Mouse (Mus musculus) CH12F3 (cell line): ENCODE results near the gene Olfr1377.
"Not testable (repeated sequence)": the region's sequence is repeated elsewhere in the genome, so short reads cannot be mapped to it uniquely, and the experiment has no call there.

Source experiments
- in situ Hi-C: fragments of 300-500 bp; cut with MboI; formaldehyde crosslinking; loops from 2 replicates; pipeline ENCODE4 v1.14.3; 2020; ENCODE audit warnings: low sequenced_read_pairs

Gene Olfr1377

DNA sequence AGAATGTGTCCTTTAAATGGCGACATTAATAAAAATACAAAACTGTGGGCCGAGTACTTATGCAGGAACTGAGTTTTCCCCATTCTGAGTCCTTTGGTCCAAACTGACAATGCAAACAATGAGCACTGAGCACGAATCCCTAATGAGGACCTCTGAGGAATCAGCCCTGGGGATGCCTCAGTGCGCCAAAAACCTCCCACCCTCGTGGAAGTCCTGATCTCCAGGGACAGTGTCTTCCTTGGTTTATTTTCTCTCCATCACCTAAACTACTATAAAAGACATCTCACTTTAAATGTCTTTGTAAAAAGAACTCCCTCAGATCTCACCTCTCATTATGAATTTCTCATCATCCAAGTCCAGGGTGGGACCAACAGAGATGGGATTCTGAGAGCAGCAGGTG, at the start of gene Olfr1377:
Olfr1377 (plus strand) TSS at position 301 of the 400 bp plus-strand sequence.
- in situ Hi-C loops, result no loop called here

DNA sequence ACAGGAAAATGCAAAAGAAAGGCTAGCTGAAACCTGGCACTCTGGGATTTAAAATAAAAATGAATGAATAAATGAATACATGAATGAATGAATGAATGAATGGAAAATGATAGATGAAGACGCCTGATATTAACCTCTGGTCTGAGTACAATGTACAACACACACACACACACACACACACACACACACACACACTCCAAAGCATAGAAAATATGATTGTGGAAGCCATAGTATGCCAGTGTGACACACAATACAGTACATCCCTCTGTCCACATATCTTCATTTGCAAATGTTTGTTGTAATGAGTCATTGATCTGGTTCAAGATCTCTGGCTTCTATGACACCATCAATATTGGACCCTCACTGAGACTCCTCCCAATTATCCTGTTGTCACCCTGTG, 49.7 kb upstream of the Olfr1377 start:
- in situ Hi-C loops, result no loop called here

DNA sequence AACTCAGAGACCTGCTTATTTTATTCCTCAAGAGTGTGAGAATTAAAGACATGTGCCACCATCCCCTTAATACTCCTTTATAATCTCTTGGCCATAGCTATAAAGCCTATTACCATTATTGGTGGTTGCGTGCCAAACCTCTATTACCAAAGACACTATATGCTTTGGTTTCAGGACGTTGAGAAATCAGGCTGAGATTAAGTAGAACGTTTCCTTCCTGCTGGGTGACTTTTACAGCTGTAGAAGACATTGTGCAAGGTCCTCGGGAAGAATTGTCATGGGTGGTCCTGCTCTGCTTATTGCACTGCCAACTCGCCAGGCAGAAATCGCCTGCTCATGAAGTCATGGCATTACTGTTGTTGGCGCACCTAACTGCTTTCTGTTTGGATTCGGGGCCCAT, 43.3 kb upstream of the Olfr1377 start:
- in situ Hi-C loops, result no loop called here

DNA sequence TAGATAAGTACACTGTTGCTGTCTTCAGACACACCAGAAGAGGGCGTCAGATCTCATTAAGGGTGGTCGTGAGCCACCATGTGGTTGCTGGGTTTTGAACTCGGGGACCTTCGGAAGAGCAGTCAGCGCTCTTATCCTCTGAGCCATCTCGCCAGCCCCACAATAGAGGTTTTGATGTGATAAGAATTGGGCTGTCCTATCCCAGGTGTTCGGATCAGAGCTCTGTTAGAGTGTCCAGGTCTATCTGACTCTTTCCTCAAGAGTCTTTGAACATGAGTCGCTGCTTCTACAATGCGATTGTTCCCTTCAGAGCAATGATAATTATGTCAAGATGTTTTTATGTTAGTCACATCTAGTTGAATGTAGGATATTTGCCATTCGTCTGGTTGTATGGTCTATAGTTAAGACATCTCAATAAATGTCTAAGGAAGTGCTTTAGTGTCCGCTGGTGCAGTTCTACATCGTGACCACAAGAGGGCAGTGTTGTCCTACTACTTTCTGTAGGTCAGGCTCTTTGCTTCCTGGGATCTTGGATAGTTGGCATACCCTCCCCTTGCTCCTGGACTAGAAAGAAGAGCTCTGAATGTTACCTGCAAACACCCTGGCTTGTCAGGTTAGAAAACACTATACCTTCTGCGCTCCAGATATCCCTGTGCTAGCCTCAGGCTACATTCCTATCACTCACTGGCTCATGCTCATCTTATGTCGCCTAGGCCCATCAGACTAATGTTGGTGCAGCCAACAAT, 42.0 kb upstream of the Olfr1377 start:
- in situ Hi-C loops, result no loop called here

DNA sequence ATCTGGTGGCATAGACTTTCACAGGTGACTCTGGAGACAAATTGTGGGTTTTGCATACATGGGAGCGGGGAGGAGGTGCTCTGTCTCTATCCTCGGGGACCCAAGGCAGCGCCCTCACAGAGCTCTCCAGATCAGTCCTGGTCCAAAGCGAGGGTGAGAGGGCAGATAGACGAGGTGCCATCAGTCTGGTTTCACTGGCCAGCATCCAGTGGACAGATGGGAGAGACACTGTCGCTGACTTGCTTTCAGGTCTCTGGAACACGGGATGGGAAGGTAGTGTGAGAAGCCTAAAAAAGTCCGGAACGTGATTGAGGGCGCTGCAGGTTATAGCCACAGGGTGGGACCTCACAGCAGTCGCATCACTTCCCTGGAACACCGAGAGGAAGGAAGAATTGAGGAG, 39.4 kb upstream of the Olfr1377 start:
- in situ Hi-C loops, result no loop called here

DNA sequence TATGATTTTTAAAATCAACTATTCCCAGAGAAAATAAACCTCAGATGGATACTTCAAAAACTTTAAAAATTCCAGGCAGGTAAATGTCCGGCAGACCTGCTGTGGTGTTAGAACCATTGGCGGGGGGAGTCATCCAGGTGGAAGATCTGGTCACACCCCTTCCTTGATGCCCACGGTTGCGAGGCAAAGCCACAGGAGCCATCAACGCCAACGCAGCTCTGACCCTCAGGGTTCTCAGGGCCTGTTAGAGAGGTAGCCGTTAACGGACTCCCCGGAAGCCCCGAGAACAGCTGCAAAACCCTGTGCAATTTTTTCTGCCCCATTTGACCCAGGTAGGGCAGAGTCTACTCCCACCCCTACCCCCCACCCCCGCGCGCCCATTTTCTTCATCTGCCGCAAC, 38.3 kb upstream of the Olfr1377 start, which contains the start of gene 4933414I15Rik:
4933414I15Rik (minus strand) TSS at position 260 of the 400 bp plus-strand sequence.
- in situ Hi-C loops, result no loop called here

DNA sequence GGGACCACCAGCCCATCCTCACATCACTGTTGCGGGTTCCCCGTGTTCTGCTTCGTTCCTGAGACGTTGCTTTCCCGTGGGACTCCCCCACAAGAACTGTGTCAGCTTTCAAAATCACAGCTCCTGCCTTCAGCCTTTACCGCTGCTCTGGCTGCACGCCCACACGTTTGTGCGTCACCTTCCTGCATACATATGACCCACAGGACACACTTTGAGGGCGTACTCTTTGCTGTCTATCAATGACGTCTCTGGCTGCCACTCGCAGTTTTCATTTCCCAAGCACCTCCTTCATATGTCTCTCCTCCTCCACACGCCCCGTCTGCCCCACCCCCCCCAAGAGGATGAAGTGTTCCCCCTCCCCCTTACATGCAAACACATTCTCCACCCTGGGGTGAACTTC, 29.5 kb upstream of the Olfr1377 start:
- in situ Hi-C loops, result no loop called here

DNA sequence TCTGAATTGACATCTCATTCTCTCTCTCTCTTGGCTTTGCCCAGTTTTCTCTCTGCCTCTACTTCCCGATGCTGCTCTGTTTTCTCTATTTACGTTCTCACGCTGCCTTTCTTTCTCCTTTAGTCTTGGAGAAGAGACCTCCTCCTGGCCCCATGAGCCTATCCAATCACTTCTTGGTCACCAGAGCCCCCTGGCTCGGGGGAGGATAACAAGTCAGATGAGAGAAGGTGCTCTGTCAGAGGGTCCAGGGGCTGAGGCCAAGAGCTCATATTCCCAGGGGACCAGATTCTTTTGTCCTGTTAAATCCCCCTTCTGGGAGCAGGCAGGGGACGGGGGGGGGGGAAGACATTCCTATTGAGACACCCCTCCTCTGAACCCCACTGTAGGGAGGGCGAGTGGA, 28.1 kb upstream of the Olfr1377 start, which contains the start of gene Prop1:
Prop1 (minus strand) TSS at position 101 of the 400 bp plus-strand sequence.
- in situ Hi-C loops, result no loop called here

DNA sequence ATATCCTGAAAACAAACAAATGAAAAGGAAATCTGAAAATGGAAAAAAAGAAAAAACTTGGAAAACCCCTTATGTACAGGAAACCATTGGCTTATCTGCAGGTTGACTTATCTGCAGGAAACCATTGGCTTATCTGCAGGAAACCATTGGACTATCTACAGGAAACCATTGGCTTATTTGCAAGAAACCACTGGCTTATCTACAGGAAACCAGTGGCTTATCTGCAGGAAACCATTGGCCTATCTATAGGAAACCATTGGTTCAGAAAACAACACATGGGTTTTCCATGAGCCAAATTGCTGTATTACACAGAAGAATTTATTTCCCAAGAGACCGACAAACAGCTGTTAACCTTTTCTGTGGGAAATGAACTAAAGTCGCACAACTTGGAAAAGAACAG, 16.9 kb upstream of the Olfr1377 start:
- in situ Hi-C loops, result no loop called here

DNA sequence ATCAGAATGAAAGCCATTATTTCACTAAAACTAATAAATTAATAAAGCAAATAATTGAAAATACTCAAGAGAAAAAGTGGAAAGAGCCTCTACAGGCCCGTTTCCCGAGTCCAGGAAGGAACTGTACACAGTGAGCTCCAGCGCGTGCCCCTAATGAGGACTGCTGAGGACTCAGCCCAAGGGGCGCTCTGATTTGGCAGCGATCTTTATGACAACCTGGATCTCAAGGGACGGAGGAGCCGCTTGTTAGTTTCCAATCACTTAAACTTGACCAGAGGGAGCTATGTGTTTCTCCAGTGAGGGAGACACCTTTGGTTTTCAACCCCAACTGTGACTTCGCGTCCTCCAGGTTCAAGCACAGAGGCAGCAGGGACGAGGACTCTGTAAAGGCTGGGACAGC, 15.5 kb upstream of the Olfr1377 start, which contains the start of gene Olfr1378:
Olfr1378 (plus strand) TSS at position 301 of the 400 bp plus-strand sequence.
- in situ Hi-C loops, result no loop called here

DNA sequence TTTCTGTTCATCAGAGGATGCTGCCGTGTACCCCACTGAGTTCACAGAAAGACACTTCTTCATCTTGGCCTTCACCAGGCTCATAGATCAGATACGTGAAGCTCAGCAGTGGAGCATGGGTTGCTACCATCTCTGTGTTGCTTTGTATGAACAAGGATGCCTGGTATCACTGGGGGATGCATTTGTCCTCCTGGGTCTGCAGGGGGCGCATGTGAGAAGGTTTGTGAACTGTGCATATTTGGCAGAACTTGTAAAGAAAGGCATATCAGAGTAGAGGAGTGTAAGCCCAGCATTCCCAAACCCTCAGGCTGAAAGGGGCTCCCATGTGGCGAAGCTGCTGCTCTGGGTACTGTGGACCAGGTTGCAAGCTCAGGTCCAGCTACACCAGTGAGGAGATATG, 4.6 kb upstream of the Olfr1377 start:
- in situ Hi-C loops, result no loop called here

DNA sequence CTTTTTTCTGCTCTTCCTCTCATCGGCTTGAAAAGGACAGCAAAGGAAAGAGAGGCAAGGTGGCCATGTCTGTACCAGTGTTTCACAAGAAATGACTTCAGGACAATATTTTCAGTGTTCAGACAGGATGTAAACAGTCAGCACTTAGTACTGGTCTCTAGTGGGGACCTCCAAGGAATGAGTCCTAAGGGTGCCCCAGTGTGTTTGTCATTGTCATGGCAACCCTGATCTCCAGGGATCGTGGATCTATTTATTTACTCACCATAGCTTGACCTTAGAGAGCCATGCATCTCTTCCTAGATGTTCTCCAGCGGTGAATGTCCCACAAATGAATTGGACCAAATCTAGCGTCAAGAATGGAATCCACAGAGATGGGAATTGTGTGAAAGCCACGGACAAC, 21.5 kb downstream of the Olfr1377 start, which contains the start of gene Olfr51:
Olfr51 (plus strand) TSS at position 301 of the 400 bp plus-strand sequence.
- in situ Hi-C loops, result no loop called here

DNA sequence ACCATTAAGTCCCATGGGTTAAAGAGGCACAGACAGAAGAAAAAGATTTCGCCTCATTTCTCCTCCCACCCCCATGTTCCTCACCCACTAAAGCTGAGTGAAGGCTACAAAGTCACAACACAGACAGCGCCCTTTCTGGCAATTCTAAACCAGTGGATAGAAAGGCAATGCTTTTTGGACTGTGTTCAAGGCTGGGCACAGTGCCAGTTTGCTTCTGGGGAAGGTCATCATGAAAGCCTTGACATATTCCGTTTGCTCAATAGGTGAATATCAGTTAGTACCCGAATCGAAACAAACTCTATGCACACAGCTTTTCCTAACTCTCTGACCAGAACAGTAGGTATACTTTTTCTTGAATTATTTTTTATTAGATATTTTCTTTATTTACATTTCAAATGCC, 30.1 kb downstream of the Olfr1377 start:
- in situ Hi-C loops, result no loop called here

DNA sequence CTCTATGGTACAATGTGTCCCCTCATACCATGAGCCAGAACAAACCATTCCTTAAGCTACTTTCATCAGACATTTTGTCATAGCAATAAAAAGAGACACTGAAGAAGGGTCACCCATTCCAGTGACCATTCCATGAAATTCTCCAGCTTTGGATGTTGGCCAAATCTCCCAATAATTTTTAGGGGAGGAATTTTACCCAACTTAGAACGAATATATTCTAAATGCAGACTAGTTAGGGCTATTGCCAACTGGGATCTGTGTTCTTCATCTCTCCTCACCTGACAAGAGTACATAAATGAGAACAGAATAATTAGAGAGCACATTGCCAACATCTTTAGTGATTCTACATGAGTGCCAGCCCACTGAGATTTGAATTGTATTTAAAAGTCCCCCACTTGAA, 32.2 kb downstream of the Olfr1377 start, which contains the start of gene Olfr54:
Olfr54 (plus strand) TSS at position 301 of the 400 bp plus-strand sequence.
- in situ Hi-C loops, result no loop called here

DNA sequence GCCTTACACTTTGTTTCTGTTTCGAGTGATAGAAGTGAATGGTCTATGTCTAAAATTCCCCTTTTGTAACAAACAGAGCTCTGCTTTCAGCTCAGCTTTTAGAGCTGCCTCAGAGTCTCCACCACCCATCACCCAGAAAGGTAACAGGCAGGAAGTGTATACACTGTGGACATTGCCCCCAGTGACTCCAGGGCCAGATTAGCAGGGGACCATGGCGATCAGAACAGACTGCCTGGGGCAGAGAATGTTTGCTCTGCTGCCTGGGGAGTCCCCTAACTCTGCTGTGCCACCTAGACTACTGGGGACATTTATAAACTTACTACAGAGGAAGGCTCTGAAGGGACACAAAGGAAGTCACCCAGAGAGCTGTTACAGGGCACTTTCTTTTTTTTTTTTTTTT, 34.6 kb downstream of the Olfr1377 start:
- in situ Hi-C loops, result no loop called here

DNA sequence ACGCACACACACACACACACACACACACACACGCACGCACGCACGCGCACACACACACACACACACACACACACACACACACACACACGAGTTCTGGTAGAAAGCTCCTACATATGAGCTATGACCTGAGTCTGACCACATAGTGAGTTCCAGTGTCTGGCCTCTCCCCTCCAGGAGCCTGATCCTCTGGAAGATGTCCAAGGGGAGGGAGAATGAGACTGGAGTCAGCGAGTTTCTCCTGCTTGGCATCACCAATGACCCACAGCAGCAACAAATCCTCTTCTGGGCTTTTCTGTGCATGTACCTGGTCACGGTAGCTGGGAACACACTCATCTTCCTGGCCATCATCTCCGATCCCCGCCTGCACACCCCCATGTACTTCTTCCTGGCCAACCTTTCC, 45.0 kb downstream of the Olfr1377 start:
- in situ Hi-C loops, result not testable (repeated sequence)

DNA sequence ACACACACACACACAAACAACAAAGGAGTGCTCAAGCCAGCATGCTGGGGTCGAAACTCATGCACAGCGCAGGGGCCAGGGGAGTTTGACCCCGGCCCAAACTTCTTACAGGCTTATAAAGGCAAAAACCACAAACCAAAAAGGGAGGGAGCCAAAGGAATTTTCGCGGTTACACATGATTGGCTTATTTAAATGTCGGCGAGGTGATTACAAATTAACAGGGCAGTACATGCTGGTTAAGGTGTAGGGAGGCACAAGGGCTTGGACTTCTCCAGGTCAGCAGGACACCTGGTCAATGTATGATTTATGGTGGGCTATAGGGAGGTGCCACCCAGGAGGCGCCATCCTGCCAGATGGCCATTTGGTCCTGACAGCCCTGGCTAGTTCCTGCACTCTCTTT, 47.6 kb downstream of the Olfr1377 start:
- in situ Hi-C loops, result not testable (repeated sequence)

DNA sequence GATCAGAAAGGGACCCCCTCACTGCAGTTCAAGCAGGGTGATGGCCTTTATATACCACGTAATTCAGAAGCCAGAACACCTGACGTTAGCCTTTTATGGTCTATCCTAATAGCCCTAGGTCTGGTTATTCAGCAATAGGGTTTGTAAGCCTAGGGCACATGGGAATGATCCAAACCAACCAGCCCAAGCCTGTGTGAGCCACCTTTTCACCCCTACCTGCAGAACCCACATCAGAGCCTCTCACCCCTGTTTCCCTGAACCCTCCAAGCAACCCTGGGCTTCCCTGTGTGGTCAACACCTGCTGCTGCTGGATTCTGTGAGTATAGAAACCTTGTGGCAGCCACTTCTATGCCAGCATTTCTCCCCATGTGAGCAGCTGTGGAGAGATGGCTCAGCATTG, 48.5 kb downstream of the Olfr1377 start:
- in situ Hi-C loops, result no loop called here

DNA sequence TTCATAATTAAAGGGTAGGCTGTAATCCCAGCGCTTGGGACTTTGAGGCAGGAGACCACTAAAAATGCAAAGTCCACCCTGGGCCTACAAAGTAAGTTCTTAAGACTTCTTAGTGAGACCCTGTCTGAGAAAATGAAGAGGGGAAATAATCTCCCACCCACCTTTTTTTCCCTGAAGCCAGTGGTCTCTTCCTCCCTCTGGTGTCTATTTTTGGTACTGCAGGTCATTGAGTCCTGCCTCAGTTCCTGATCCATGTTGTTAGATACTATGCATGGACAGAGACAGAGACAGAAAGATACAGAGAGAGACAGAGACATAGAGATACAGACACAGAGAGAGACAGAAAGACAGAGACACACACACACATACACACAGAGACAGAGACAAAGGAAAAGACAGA, 51.1 kb downstream of the Olfr1377 start:
- in situ Hi-C loops, result no loop called here

DNA sequence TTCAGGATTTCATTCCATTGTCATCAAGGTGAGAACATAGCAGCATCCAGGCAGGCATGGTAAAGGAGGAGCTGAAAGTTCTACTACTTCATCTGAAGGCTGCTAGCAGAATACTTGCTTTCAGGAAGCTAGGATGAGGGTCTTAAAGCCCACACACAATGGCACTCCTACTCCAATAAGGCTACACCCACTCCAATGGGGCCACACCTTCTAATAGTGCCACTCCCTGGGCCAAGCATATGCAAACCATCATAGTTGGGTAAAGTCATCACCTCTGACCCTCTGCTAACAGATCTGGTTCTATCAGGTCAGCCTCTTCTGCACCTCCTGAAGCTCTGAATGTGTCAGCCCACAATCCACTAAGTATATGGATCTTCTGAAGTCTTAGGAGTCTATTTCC, 52.4 kb downstream of the Olfr1377 start:
- in situ Hi-C loops, result not testable (repeated sequence)

DNA sequence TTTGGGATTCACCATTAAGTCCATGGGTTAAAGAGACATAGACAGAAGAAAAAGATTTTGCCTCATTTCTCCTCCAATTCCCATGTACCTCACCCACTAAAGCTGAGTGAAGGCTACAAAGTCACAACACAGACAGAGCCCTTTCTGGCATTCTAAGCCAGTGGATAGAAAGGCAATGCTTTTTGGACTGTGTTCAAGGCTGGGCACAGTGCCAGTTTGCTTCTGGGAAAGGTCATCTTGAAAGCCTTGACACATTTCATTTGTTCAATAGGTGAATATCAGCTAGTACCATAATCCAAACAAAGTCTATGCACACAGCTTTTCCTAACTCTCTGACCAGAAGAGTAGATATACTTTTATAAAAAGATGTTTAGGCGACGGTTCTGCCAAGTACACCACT, 54.2 kb downstream of the Olfr1377 start:
- in situ Hi-C loops, result no loop called here
